Mouse (Mus musculus) forebrain, embryonic 10.5 days (tissue): ENCODE data around the gene Mapkapk2. TPM values are rescaled to one million over a fixed set of nuclear protein-coding genes. Genes with fewer than 3 reads are reported as not detected.

Source experiments
- DNase-seq: peaks from one replicate; pipeline ENCODE4 v3.0.0-alpha.2; 2017; ENCODE audit warnings: low spot score; ENCODE audit errors: extremely low spot score
- H3K27ac ChIP-seq: fragments of 300-500 bp; sonication (generic); 2 replicates; pipeline ENCODE4 v1.5.1; 2016; ENCODE audit warnings: mild to moderate bottlenecking
- H3K27me3 ChIP-seq: fragments of 300-500 bp; sonication (generic); 2 replicates; pipeline ENCODE4 v1.6.1; 2016; ENCODE audit warnings: mild to moderate bottlenecking; ENCODE audit not compliant: poor library complexity, severe bottlenecking
- H3K36me3 ChIP-seq: fragments of 300-500 bp; sonication (generic); replicated peaks from 2 replicates; pipeline ENCODE4 v1.6.1; 2016; ENCODE audit warnings: mild to moderate bottlenecking, moderate library complexity
- H3K4me1 ChIP-seq: fragments of 300-500 bp; sonication (generic); 2 replicates; pipeline ENCODE4 v1.6.1; 2016
- H3K4me3 ChIP-seq: fragments of 300-500 bp; sonication (generic); 2 replicates; pipeline ENCODE4 v1.5.1; 2016; ENCODE audit warnings: mild to moderate bottlenecking, moderate library complexity
- H3K9me3 ChIP-seq: fragments of 300-500 bp; sonication (generic); 2 replicates; pipeline ENCODE4 v1.6.1; 2016; ENCODE audit warnings: mild to moderate bottlenecking, moderate library complexity
- WGBS: fragments of 180-500 bp; shearing (Covaris S2); methylation state at CpG from one replicate; pipeline ENCODE4 v1.1.7; 2016; 5-methylcytosine and 5-hydroxymethylcytosine counted together
- polyA plus RNA-seq: library from polyadenylated mRNA; unstranded; fragments of >200 nt; fragmentation: Nextera tagmentation; extraction: Ambion mirVana; gene quantifications from 2 replicates; pipeline ENCODE4 v1.2.1, GENCODE M21; 2016

The Mapkapk2 gene
- polyA plus RNA-seq, 1 experiment from 2014 or later: 41.1 TPM

- Histone ChIP-seq H3K9me3 (no peaks in the 10 kb centered on the region), H3K4me1 (peaks cover 54% of the 10 kb centered on the region), H3K36me3 (peaks cover 25% of the 10 kb centered on the region), H3K4me3 (no peak overlapping the region), H3K27me3 (no peaks in the 10 kb centered on the region), H3K27ac (no peak overlapping the region)
- WGBS: 91% methylated on average over 7 of the region's 7 CpGs
- no peak for DNase-seq
Measured at GRCm38 (mm10) chr1:131072376-131072990, 25.1 kb downstream of the Mapkapk2 start.

- 88% methylated on average over 7 of the region's 7 CpGs for WGBS
Measured at GRCm38 (mm10) chr1:131069010-131069409, 28.6 kb downstream of the Mapkapk2 start.

GRCm38 (mm10) chr1:131068011-131068727 lies 29.5 kb downstream of the Mapkapk2 start:
- H3K9me3 ChIP-seq: no peaks in the 10 kb centered on the region
- WGBS: 91% methylated on average over 10 of the region's 10 CpGs
- no peak for DNase-seq

More at GRCm38 (mm10) chr1:131069010-131069409, 28.6 kb downstream of the Mapkapk2 start:
- H3K36me3 ChIP-seq: peaks cover 31% of the 10 kb centered on the region
- DNase-seq: no peak
- no peaks in the 10 kb centered on the region for H3K9me3 ChIP-seq
- H3K4me1 ChIP-seq: peaks cover 26% of the 10 kb centered on the region
- no peak overlapping the region for H3K4me3 ChIP-seq
- no peak overlapping the region for H3K27ac ChIP-seq
- no peaks in the 10 kb centered on the region for H3K27me3 ChIP-seq

GRCm38 (mm10) chr1:131064202-131064601 lies 33.4 kb downstream of the Mapkapk2 start:
- Histone ChIP-seq H3K36me3 (peaks cover 30% of the 10 kb centered on the region), H3K27me3 (no peaks in the 10 kb centered on the region), H3K4me1 (peaks cover 46% of the 10 kb centered on the region), H3K9me3 (no peaks in the 10 kb centered on the region), H3K27ac (no peak overlapping the region), H3K4me3 (no peak overlapping the region)
- DNase-seq: no peak
- WGBS: 79% methylated on average over 6 of the region's 6 CpGs

More at GRCm38 (mm10) chr1:131068011-131068727, 29.5 kb downstream of the Mapkapk2 start:
- peaks cover 24% of the 10 kb centered on the region for H3K4me1 ChIP-seq
- H3K4me3 ChIP-seq: no peak overlapping the region
- no peak overlapping the region for H3K27ac ChIP-seq
- H3K36me3 ChIP-seq: peaks cover 31% of the 10 kb centered on the region
- H3K27me3 ChIP-seq: no peaks in the 10 kb centered on the region

GRCm38 (mm10) chr1:131062821-131063220 lies 34.8 kb downstream of the Mapkapk2 start:
- H3K27ac ChIP-seq: peak overlapping the region; percentile 60
- H3K9me3 ChIP-seq: no peaks in the 10 kb centered on the region
- H3K4me1 ChIP-seq: peaks cover 59% of the 10 kb centered on the region
- no peak for DNase-seq
- 90% methylated on average over 6 of the region's 6 CpGs for WGBS
- H3K27me3 ChIP-seq: no peaks in the 10 kb centered on the region
- H3K36me3 ChIP-seq: peaks cover 24% of the 10 kb centered on the region
- H3K4me3 ChIP-seq: no peak overlapping the region

- Histone ChIP-seq H3K9me3 (no peaks in the 10 kb centered on the region), H3K4me1 (peaks cover 59% of the 10 kb centered on the region), H3K4me3 (no peak overlapping the region), H3K36me3 (peaks cover 24% of the 10 kb centered on the region), H3K27ac (no peak overlapping the region), H3K27me3 (no peaks in the 10 kb centered on the region)
- 86% methylated on average over 7 of the region's 7 CpGs for WGBS
- DNase-seq: no peak
Measured at GRCm38 (mm10) chr1:131061740-131062254, 35.8 kb downstream of the Mapkapk2 start.

GRCm38 (mm10) chr1:131060290-131061253 lies 37.1 kb downstream of the Mapkapk2 start:
- Histone ChIP-seq H3K27me3 (no peaks in the 10 kb centered on the region), H3K9me3 (no peaks in the 10 kb centered on the region), H3K27ac (peak overlapping the region; percentile 58), H3K4me3 (no peak overlapping the region), H3K36me3 (peaks cover 30% of the 10 kb centered on the region), H3K4me1 (peaks cover 59% of the 10 kb centered on the region)
- peak; percentile 40 for DNase-seq
- WGBS: 76% methylated on average over 13 of the region's 13 CpGs

- no peak for DNase-seq
- peaks cover 37% of the 10 kb centered on the region for H3K36me3 ChIP-seq
- peak overlapping the region; percentile 58 for H3K27ac ChIP-seq
- H3K27me3 ChIP-seq: no peaks in the 10 kb centered on the region
- H3K9me3 ChIP-seq: no peaks in the 10 kb centered on the region
- H3K4me3 ChIP-seq: no peak overlapping the region
- 91% methylated on average over 5 of the region's 5 CpGs for WGBS
- H3K4me1 ChIP-seq: peaks cover 59% of the 10 kb centered on the region
Measured at GRCm38 (mm10) chr1:131059841-131060240, 37.8 kb downstream of the Mapkapk2 start.

- Histone ChIP-seq H3K9me3 (no peaks in the 10 kb centered on the region), H3K4me1 (peaks cover 58% of the 10 kb centered on the region), H3K27ac (peak overlapping the region; percentile 58), H3K27me3 (no peaks in the 10 kb centered on the region), H3K36me3 (peaks cover 42% of the 10 kb centered on the region), H3K4me3 (no peak overlapping the region)
- DNase-seq: no peak
- WGBS: 72% methylated on average over 1 of the region's 1 CpGs
Measured at GRCm38 (mm10) chr1:131059411-131059810, 38.2 kb downstream of the Mapkapk2 start.

GRCm38 (mm10) chr1:131058431-131058830 lies 39.2 kb downstream of the Mapkapk2 start:
- H3K36me3 ChIP-seq: peaks cover 49% of the 10 kb centered on the region
- H3K27ac ChIP-seq: peak overlapping the region; percentile 58
- no peak for DNase-seq
- H3K27me3 ChIP-seq: no peaks in the 10 kb centered on the region
- 80% methylated on average over 7 of the region's 7 CpGs for WGBS
- no peak overlapping the region for H3K4me3 ChIP-seq
- peaks cover 55% of the 10 kb centered on the region for H3K4me1 ChIP-seq
- H3K9me3 ChIP-seq: no peaks in the 10 kb centered on the region

GRCm38 (mm10) chr1:131054251-131054650 lies 43.4 kb downstream of the Mapkapk2 start:
- no peak for DNase-seq
- Histone ChIP-seq H3K4me1 (peaks cover 32% of the 10 kb centered on the region), H3K4me3 (no peak overlapping the region), H3K9me3 (no peaks in the 10 kb centered on the region), H3K27ac (no peak overlapping the region), H3K36me3 (peaks cover 62% of the 10 kb centered on the region), H3K27me3 (no peaks in the 10 kb centered on the region)
- WGBS: 87% methylated on average over 4 of the region's 4 CpGs

GRCm38 (mm10) chr1:131053656-131054055 lies 44.0 kb downstream of the Mapkapk2 start:
- DNase-seq: no peak
- H3K36me3 ChIP-seq: peaks cover 62% of the 10 kb centered on the region
- H3K27ac ChIP-seq: peak overlapping the region; percentile 57
- 63% methylated on average over 4 of the region's 4 CpGs for WGBS
- H3K4me3 ChIP-seq: no peak overlapping the region
- no peaks in the 10 kb centered on the region for H3K27me3 ChIP-seq
- peaks cover 26% of the 10 kb centered on the region for H3K4me1 ChIP-seq
- H3K9me3 ChIP-seq: no peaks in the 10 kb centered on the region
